Mouse (Mus musculus) cerebellum, adult 2 months (tissue): ENCODE results near the gene Oxsm. TPM values are rescaled to one million over a fixed set of nuclear protein-coding genes. Genes with fewer than 3 reads are reported as not detected.

Experiments used
- DNase-seq, 2 experiments: peaks; one replicate each; pipeline ENCODE4 v3.0.0; 2021
- H3K27ac ChIP-seq: fragments of 200-500 bp; 2 replicates; pipeline ENCODE4 v1.5.1; 2012; ENCODE audit warnings: low read length, control low read depth, inconsistent platforms; ENCODE audit not compliant: insufficient read depth
- H3K27me3 ChIP-seq: fragments of 200-500 bp; 2 replicates; pipeline ENCODE4 v1.6.1; 2012; ENCODE audit warnings: inconsistent platforms, mild to moderate bottlenecking, low read length, moderate library complexity; ENCODE audit not compliant: control insufficient read depth, insufficient read depth
- H3K4me1 ChIP-seq: fragments of 200-500 bp; 2 replicates; pipeline ENCODE4 v1.6.1; 2011; ENCODE audit warnings: low read length; ENCODE audit not compliant: control insufficient read depth, insufficient read depth
- H3K4me3 ChIP-seq: fragments of 200-500 bp; replicated peaks from 2 replicates; pipeline ENCODE3; 2011; ENCODE audit warnings: mild to moderate bottlenecking, low read depth, low read length, control low read depth; ENCODE audit not compliant: insufficient read depth
- CTCF ChIP-seq: fragments of 200-500 bp; IDR thresholded peaks from 2 replicates; pipeline ENCODE4 v1.5.1; 2011; ENCODE audit warnings: low read depth, mild to moderate bottlenecking, control low read depth, low read length, moderate library complexity, borderline replicate concordance; ENCODE audit not compliant: insufficient read depth
- POLR2A ChIP-seq: fragments of 200-500 bp; IDR thresholded peaks from 2 replicates; pipeline ENCODE4 v1.6.1; 2011; ENCODE audit warnings: low read length, control low read depth, borderline replicate concordance; ENCODE audit not compliant: insufficient read depth
- WGBS: fragments of 180-500 bp; shearing (Covaris S2); methylation state at CpG from one replicate; pipeline ENCODE4 v1.1.7; 2018; 5-methylcytosine and 5-hydroxymethylcytosine counted together
- polyA plus RNA-seq: library from polyadenylated mRNA; depleted of rRNA; stranded (reverse); fragments of >200 nt; gene quantifications from 2 replicates; pipeline ENCODE4 v1.2.3, GENCODE M21; 2012; rRNA removed

Oxsm gene
- polyA plus RNA-seq, 1 experiment = 6.0 TPM

GRCm38 (mm10) chr14:16195486-16195885 is 54.1 kb downstream of the Oxsm start:
- WGBS = 19% methylated on average over 1 of the region's 1 CpGs

GRCm38 (mm10) chr14:16194125-16194524 is 55.5 kb downstream of the Oxsm start:
- H3K4me1 ChIP-seq = peaks cover 10% of the 10 kb centered on the region; the same call in 1 of the 2 replicates
- 88% methylated on average over 1 of the region's 1 CpGs for WGBS
- no peaks in the 10 kb centered on the region for H3K27me3 ChIP-seq
- TF ChIP-seq CTCF (no peak), POLR2A (no peak)
- H3K4me3 ChIP-seq = no peak overlapping the region
- H3K27ac ChIP-seq = no peak overlapping the region
- no peak for DNase-seq

More at GRCm38 (mm10) chr14:16195486-16195885, 54.1 kb downstream of the Oxsm start:
- peaks cover 10% of the 10 kb centered on the region; the same call in 1 of the 2 replicates for H3K4me1 ChIP-seq
- H3K27ac ChIP-seq = peak overlapping the region; percentile 19; the same call in 1 of the 2 replicates
- no peak overlapping the region for H3K4me3 ChIP-seq
- TF ChIP-seq CTCF = no peak
- no peak for TF ChIP-seq POLR2A
- no peaks in the 10 kb centered on the region for H3K27me3 ChIP-seq
- DNase-seq = peak; percentile 25 to 47

- DNase-seq = no peak
- no peak for TF ChIP-seq POLR2A
- TF ChIP-seq CTCF = no peak
- H3K27me3 ChIP-seq = no peaks in the 10 kb centered on the region
- no peak overlapping the region for H3K4me3 ChIP-seq
- no peaks in the 10 kb centered on the region for H3K4me1 ChIP-seq
- 96% methylated on average over 1 of the region's 1 CpGs for WGBS
- no peak overlapping the region for H3K27ac ChIP-seq
Observed at GRCm38 (mm10) chr14:16189142-16189541, 60.5 kb downstream of the Oxsm start.

Other genes with a start within 250 kb of the Oxsm start
- 21.4 and 23.7 TPM in 2 replicates for gene Ngly1, start 528 bp downstream of the Oxsm start, polyA plus RNA-seq
- gene Top2b, start 115.4 kb upstream of the Oxsm start, polyA plus RNA-seq = 47.1 and 52.6 TPM in 2 replicates